Mouse (Mus musculus) telencephalon, adult 2 months (tissue): Measurements from ENCODE around the gene Plscr2.

Experiments used
- DNase-seq: peaks from one replicate; pipeline ENCODE4 v3.0.0-alpha.2; 2011; ENCODE audit warnings: low read depth, low spot score

Gene Plscr2

DNA sequence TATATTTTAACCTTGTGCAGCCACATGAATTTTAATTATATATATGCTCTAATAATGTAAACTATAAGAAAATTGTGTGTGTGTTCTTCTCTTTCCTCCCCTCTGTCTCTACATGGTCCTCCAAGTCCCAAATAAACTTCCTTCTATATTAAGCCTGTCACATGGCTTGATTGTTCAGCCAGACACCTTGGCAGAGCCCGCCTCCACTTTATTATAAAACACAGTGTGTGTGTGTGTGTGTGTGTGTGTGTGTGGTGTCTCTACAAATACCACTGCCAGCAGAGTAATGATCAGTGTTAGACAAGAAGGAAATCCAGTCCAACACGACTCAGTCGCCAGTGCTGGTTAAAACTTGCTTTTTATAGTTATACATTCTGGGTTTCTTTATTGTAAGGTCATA is 62.3 kb downstream of the Plscr2 start:
- DNase-seq = no peak

- no peak for DNase-seq
Observed at GRCm38 (mm10) chr9:92338954-92339353, 63.6 kb downstream of the Plscr2 start.
